Mouse (Mus musculus) small intestine, adult 2 months (tissue): Measurements from ENCODE around the gene Slc26a8.

Experiments used
- CTCF ChIP-seq: fragments of 200-500 bp; IDR thresholded peaks from 2 replicates; pipeline ENCODE4 v1.5.1; 2012; ENCODE audit warnings: low read depth, mild to moderate bottlenecking, control low read depth, inconsistent platforms, low read length, moderate library complexity, mixed read lengths; ENCODE audit not compliant: insufficient replicate concordance, insufficient read length; ENCODE audit errors: extremely low read depth
- POLR2A ChIP-seq: fragments of 200-500 bp; IDR thresholded peaks from 2 replicates; pipeline ENCODE4 v1.6.1; 2012; ENCODE audit warnings: low read depth, mild to moderate bottlenecking, control low read depth, inconsistent platforms, low read length, moderate library complexity

DNA sequence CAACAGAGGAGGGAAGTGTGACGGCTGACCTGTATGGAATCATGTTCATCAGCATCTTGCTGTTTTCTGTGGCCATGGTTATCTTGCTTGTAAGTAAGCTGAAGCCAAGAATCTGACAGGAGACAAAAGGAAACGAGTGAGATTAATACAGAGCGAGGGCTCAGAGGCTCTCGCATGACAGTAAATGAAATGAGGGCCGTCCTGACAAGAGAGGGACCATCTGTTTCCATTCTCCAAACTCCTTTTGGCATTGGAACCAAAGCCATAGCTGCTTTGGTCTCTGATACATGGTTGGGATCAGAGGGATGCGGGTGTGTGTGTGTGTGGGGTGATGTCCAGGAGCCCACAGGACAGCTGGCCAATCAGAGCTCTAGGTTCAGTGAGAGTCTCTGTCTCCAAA lies 30.5 kb downstream of the Slc26a8 start:
- no peak for TF ChIP-seq CTCF
- TF ChIP-seq POLR2A, result no peak
